Mouse (Mus musculus) CH12.LX (cell line): ENCODE measurements around the gene Rtp3. TPM values are rescaled to one million over a fixed set of nuclear protein-coding genes. Genes with fewer than 3 reads are reported as not detected.

Experiments used
- DNase-seq: peaks from one replicate; pipeline ENCODE4 v3.0.0-alpha.2; 2013; ENCODE audit errors: extremely low read depth
- H3K27ac ChIP-seq: 2 replicates; pipeline ENCODE4 v1.5.1; 2012; ENCODE audit warnings: low read depth, mild to moderate bottlenecking, control low read depth, moderate library complexity; ENCODE audit not compliant: insufficient read depth
- H3K27me3 ChIP-seq: replicated peaks from 2 replicates; pipeline ENCODE3; 2012; ENCODE audit warnings: inconsistent platforms
- H3K36me3 ChIP-seq, 2 experiments: replicated peaks in 1 of 2; 2 replicates each; pipeline versions ENCODE3 to v1.6.1; 2012; ENCODE audit warnings: inconsistent platforms in 1 of 2, low read length in 1 of 2, mild to moderate bottlenecking in 1 of 2, mixed read lengths in 1 of 2, moderate library complexity in 1 of 2; ENCODE audit not compliant: control insufficient read depth in 1 of 2, insufficient read depth in 1 of 2
- H3K4me1 ChIP-seq, 2 experiments: 2 replicates each; pipeline ENCODE4 v1.6.1; 2012; ENCODE audit warnings: inconsistent platforms in 1 of 2, moderate library complexity in 1 of 2; ENCODE audit not compliant: insufficient read depth in 2 of 2, control insufficient read depth in 1 of 2
- H3K4me2 ChIP-seq: 2 replicates; pipeline ENCODE4 v1.6.1; 2012; ENCODE audit warnings: low read depth, mild to moderate bottlenecking, control low read depth; ENCODE audit not compliant: poor library complexity, insufficient read depth, severe bottlenecking
- H3K4me3 ChIP-seq, 3 experiments: fragments of 150-350 bp in 1 of 3; sonication (generic) in 1 of 3; replicated peaks in 1 of 3; 2 replicates each; pipeline versions ENCODE3 to v1.5.1; 2011 to 2012; ENCODE audit warnings: low read depth in 2 of 3, low read length in 2 of 3, mild to moderate bottlenecking in 2 of 3, moderate library complexity in 2 of 3, control low read depth in 1 of 3, improper control_type of control experiment in 1 of 3, inconsistent platforms in 1 of 3, mixed read lengths in 1 of 3; ENCODE audit not compliant: poor library complexity in 1 of 3
- H3K79me2 ChIP-seq: replicated peaks from 2 replicates; pipeline ENCODE4 v1.6.1; 2012; ENCODE audit warnings: mild to moderate bottlenecking, moderate library complexity; ENCODE audit not compliant: control insufficient read depth, poor library complexity, insufficient read depth, severe bottlenecking; ENCODE audit errors: extremely low read depth
- H3K9ac ChIP-seq: 2 replicates; pipeline ENCODE4 v1.6.1; 2012; ENCODE audit warnings: low read depth, mild to moderate bottlenecking, control low read depth, moderate library complexity; ENCODE audit not compliant: insufficient read depth
- H3K9me3 ChIP-seq: replicated peaks from 2 replicates; pipeline ENCODE3; 2012; ENCODE audit warnings: low read length, inconsistent platforms, mixed read lengths
- BHLHE40 ChIP-seq: IDR thresholded peaks from 2 replicates; pipeline ENCODE4 v1.6.1; 2011; ENCODE audit warnings: mild to moderate bottlenecking, low read depth, low read length, improper control_type of control experiment
- CHD1 ChIP-seq: IDR thresholded peaks from 2 replicates; pipeline ENCODE4 v1.6.1; 2012; ENCODE audit warnings: low read depth, low read length, improper control_type of control experiment, inconsistent platforms
- CTCF ChIP-seq, 2 experiments: IDR thresholded peaks in 1 of 2; conservative IDR thresholded peaks in 1 of 2; 2 replicates each; pipeline ENCODE4 v1.5.1; 2011 to 2012; ENCODE audit warnings: low read depth in 2 of 2, low read length in 2 of 2, improper control_type of control experiment in 1 of 2, inconsistent platforms in 1 of 2, mild to moderate bottlenecking in 1 of 2, moderate library complexity in 1 of 2
- E2F4 ChIP-seq: IDR thresholded peaks from 2 replicates; pipeline ENCODE4 v1.6.1; 2011; ENCODE audit warnings: low read depth, low read length, improper control_type of control experiment; ENCODE audit not compliant: insufficient replicate concordance
- EP300 ChIP-seq: IDR thresholded peaks from 2 replicates; pipeline ENCODE4 v1.6.1; 2011; ENCODE audit warnings: low read length, improper control_type of control experiment
- ETS1 ChIP-seq: conservative IDR thresholded peaks from 2 replicates; pipeline ENCODE4 v1.6.1; 2012; ENCODE audit warnings: low read depth, mild to moderate bottlenecking, inconsistent platforms, low read length, improper control_type of control experiment, moderate library complexity
- GABPA ChIP-seq: IDR thresholded peaks from 2 replicates; pipeline ENCODE4 v1.6.1; 2012; ENCODE audit warnings: low read depth, low read length, improper control_type of control experiment, inconsistent platforms; ENCODE audit not compliant: insufficient replicate concordance
- HCFC1 ChIP-seq: IDR thresholded peaks from 2 replicates; pipeline ENCODE4 v1.6.1; 2012; ENCODE audit warnings: low read depth, mild to moderate bottlenecking, inconsistent platforms, low read length, improper control_type of control experiment
- IRF4 ChIP-seq: IDR thresholded peaks from 2 replicates; pipeline ENCODE4 v1.6.1; 2014; ENCODE audit warnings: low read depth, mild to moderate bottlenecking, inconsistent platforms, low read length, improper control_type of control experiment
- JUN ChIP-seq: IDR thresholded peaks from 2 replicates; pipeline ENCODE4 v1.6.1; 2011; ENCODE audit warnings: low read depth, mild to moderate bottlenecking, low read length, improper control_type of control experiment, moderate library complexity; ENCODE audit not compliant: insufficient read depth
- JUND ChIP-seq: conservative IDR thresholded peaks from 2 replicates; pipeline ENCODE4 v1.6.1; 2011; ENCODE audit warnings: low read depth, low read length, improper control_type of control experiment
- KAT2A ChIP-seq: IDR thresholded peaks from 2 replicates; pipeline ENCODE4 v1.6.1; 2012; ENCODE audit warnings: low read length, improper control_type of control experiment, inconsistent platforms; ENCODE audit not compliant: insufficient replicate concordance
- MXI1 ChIP-seq: IDR thresholded peaks from 2 replicates; pipeline ENCODE4 v1.6.1; 2011; ENCODE audit warnings: mild to moderate bottlenecking, low read depth, low read length, improper control_type of control experiment
- MYC ChIP-seq: IDR thresholded peaks from 2 replicates; pipeline ENCODE4 v1.6.1; 2011; ENCODE audit warnings: low read depth, mild to moderate bottlenecking, improper control_type of control experiment, low read length
- NELFE ChIP-seq: IDR thresholded peaks from 2 replicates; pipeline ENCODE4 v1.6.1; 2011; ENCODE audit warnings: low read depth, low read length, improper control_type of control experiment
- PAX5 ChIP-seq: IDR thresholded peaks from 2 replicates; pipeline ENCODE4 v1.6.1; 2012; ENCODE audit warnings: low read length, inconsistent platforms, mixed read lengths
- RCOR1 ChIP-seq: conservative IDR thresholded peaks from 2 replicates; pipeline ENCODE4 v1.6.1; 2012; ENCODE audit warnings: low read depth, mild to moderate bottlenecking, inconsistent platforms, low read length, improper control_type of control experiment
- SMC3 ChIP-seq: IDR thresholded peaks from 2 replicates; pipeline ENCODE4 v1.6.1; 2011; ENCODE audit warnings: low read depth, low read length, improper control_type of control experiment
- UBTF ChIP-seq: IDR thresholded peaks from 2 replicates; pipeline ENCODE4 v1.6.1; 2012; ENCODE audit warnings: low read depth, mild to moderate bottlenecking, inconsistent platforms, low read length, improper control_type of control experiment, moderate library complexity
- USF1 ChIP-seq: IDR thresholded peaks from 2 replicates; pipeline ENCODE4 v1.6.1; 2014; ENCODE audit warnings: low read depth, mild to moderate bottlenecking, inconsistent platforms, low read length, improper control_type of control experiment
- USF2 ChIP-seq: conservative IDR thresholded peaks from 2 replicates; pipeline ENCODE4 v1.6.1; 2011; ENCODE audit warnings: low read depth, low read length, improper control_type of control experiment
- ZC3H11A ChIP-seq: IDR thresholded peaks from 2 replicates; pipeline ENCODE4 v1.6.1; 2012; ENCODE audit warnings: low read depth, mild to moderate bottlenecking, inconsistent platforms, low read length, improper control_type of control experiment
- ZNF384 ChIP-seq: IDR thresholded peaks from 2 replicates; pipeline ENCODE4 v1.6.1; 2012; ENCODE audit warnings: low read depth, low read length, improper control_type of control experiment, inconsistent platforms
- dilution Hi-C: fragments of 300-500 bp; cut with MboI; formaldehyde crosslinking; loops from 2 replicates; pipeline ENCODE4 v1.14.3; 2020; ENCODE audit warnings: low sequenced_read_pairs; ENCODE audit not compliant: extremely low pct_unique_long_range_greater_than_20kb, extremely low pct_ligation_motif_present
- in situ Hi-C: fragments of 300-500 bp; cut with MboI; formaldehyde crosslinking; loops from 3 replicates; pipeline ENCODE4 v1.14.3; 2019; ENCODE audit warnings: low sequenced_read_pairs, low pct_ligation_motif_present, low pct_unique_long_range_greater_than_20kb, mixed read lengths
- polyA plus RNA-seq: library from polyadenylated mRNA; unstranded; fragments of >175 nt; gene quantifications from 2 replicates; pipeline ENCODE4 v1.2.1, GENCODE M21; 2012; ENCODE audit warnings: low read depth; ENCODE audit not compliant: insufficient read length
- total RNA-seq, 2 experiments: library from RNA; depleted of rRNA; stranded (reverse); fragments of 300-350 nt in 1 of 2; fragments of >200 nt in 1 of 2; gene quantifications; 2 replicates each; pipeline ENCODE4 v1.2.3; 2012 to 2014

Rtp3 gene
- total and polyA plus RNA-seq, 3 experiments = not detected

DNA sequence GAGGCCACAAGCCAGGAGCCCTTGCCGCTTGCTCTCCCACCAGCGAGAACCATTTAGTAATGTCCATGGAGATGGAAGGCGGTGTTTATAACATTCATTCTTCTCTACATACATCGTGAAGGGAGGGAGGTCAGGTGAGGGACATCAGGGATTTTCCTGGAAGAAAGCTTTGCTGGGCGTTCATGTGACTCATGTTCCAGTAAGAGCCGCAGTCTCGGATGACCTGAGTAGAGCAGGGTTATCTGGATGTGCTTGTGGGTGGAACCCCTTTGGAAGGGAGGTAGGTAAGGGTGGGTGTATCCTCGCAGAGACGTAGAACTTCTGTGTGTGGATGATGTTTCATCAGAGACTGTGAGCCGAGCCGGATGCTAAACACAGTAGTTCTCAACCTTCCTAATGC, 39.0 kb downstream of the Rtp3 start, which contains the start of gene Lrrc2:
Gene Lrrc2, plus strand, starts transcription at position 149 of the 400 bp plus-strand sequence.
- H3K4me2 ChIP-seq = no peak within 1 kb of the TSS
- H3K27me3 ChIP-seq = no peaks in the 10 kb centered on the region
- H3K36me3 ChIP-seq = no peaks in the 10 kb centered on the region
- dilution Hi-C loops = no loop called here
- TF ChIP-seq ZNF384 = no peak
- no peak for TF ChIP-seq BHLHE40
- no peak for TF ChIP-seq KAT2A
- TF ChIP-seq EP300 = no peak
- TF ChIP-seq USF2 = no peak
- TF ChIP-seq UBTF = no peak
- TF ChIP-seq HCFC1 = no peak
- no peak for TF ChIP-seq CHD1
- no peak for TF ChIP-seq PAX5
- TF ChIP-seq NELFE = no peak
- no peak for TF ChIP-seq ETS1
- no peak for TF ChIP-seq JUN
- TF ChIP-seq MXI1 = no peak
- no peak for TF ChIP-seq IRF4
- no peak for TF ChIP-seq JUND
- no peak for TF ChIP-seq ZC3H11A
- TF ChIP-seq CTCF (conservative IDR thresholded peaks at IDR 0.05 in 1 of 2, IDR thresholded peaks at IDR 0.05 in 1 of 2; ENCODE audit: low read depth in 2 of 2, low read length in 2 of 2) = no peak
- no peak for TF ChIP-seq SMC3
- TF ChIP-seq MYC = no peak
- TF ChIP-seq, all 38 proteins: peak for 0
- Histone ChIP-seq H3K27ac (no peak within 1 kb of the TSS), H3K4me3 (no peak within 1 kb of the TSS), H3K4me1 (no peaks in the 10 kb centered on the region), H3K79me2 (no peaks in the 10 kb centered on the region), H3K9me3 (peaks cover 2% of the 10 kb centered on the region), H3K9ac (no peak within 1 kb of the TSS)
- no peak for DNase-seq
- in situ Hi-C loops = no loop called here

DNA sequence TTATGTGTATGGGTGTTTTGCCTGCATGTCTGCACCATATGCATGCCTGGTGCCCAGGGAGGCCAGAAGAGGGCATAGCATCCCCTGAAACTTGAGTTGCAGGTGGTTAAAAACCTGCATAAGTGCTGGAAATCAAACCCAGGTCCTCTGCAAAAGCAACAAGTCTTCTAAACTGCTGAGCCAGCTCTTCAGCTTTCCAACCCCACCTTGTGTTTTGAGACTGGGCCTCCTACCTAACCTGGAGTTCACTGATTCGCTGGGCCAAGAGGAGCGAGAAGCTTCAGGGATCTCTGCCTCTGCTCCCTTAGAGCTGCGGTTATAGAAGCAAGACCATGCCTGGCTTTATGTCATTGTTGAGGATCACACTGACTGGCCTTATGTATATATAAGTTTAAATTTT, 40.3 kb downstream of the Rtp3 start:
- Histone ChIP-seq H3K9me3 (peaks cover 2% of the 10 kb centered on the region), H3K4me1 (no peaks in the 10 kb centered on the region), H3K4me2 (no peak overlapping the region), H3K27me3 (no peaks in the 10 kb centered on the region), H3K9ac (no peak overlapping the region), H3K4me3 (no peak overlapping the region), H3K36me3 (no peaks in the 10 kb centered on the region), H3K27ac (no peak overlapping the region), H3K79me2 (no peaks in the 10 kb centered on the region)
- TF ChIP-seq ZNF384 = no peak
- no peak for TF ChIP-seq PAX5
- no peak for TF ChIP-seq USF1
- TF ChIP-seq JUN = no peak
- TF ChIP-seq GABPA = no peak
- no peak for TF ChIP-seq RCOR1
- TF ChIP-seq HCFC1 = no peak
- no peak for TF ChIP-seq E2F4
- in situ Hi-C loops (no loop called here), dilution Hi-C loops (no loop called here)
- no peak for DNase-seq
